Mouse (Mus musculus) lung, adult 2 months (tissue): Measurements from ENCODE around the gene Stat4. TPM values are rescaled to one million over a fixed set of nuclear protein-coding genes. Genes with fewer than 3 reads are reported as not detected.

Source experiments
- DNase-seq: peaks from one replicate; pipeline ENCODE4 v3.0.0; 2022
- H3K4me1 ChIP-seq: fragments of 200-500 bp; 2 replicates; pipeline ENCODE4 v1.6.1; 2011; ENCODE audit warnings: low read length; ENCODE audit not compliant: control insufficient read depth, insufficient read depth
- H3K4me3 ChIP-seq: fragments of 200-500 bp; replicated peaks from 2 replicates; pipeline ENCODE3; 2011; ENCODE audit warnings: low read depth, mild to moderate bottlenecking, control low read depth, low read length; ENCODE audit errors: extremely low read depth
- CTCF ChIP-seq: fragments of 200-500 bp; IDR thresholded peaks from 2 replicates; pipeline ENCODE4 v1.5.1; 2011; ENCODE audit warnings: mild to moderate bottlenecking, low read length, control low read depth; ENCODE audit not compliant: insufficient read depth
- POLR2A ChIP-seq: fragments of 200-500 bp; IDR thresholded peaks from 2 replicates; pipeline ENCODE4 v1.6.1; 2011; ENCODE audit warnings: low read depth, mild to moderate bottlenecking, control low read depth, low read length, borderline replicate concordance; ENCODE audit errors: extremely low read depth
- WGBS: fragments of 180-500 bp; shearing (Covaris S2); methylation state at CpG from one replicate; pipeline ENCODE4 v1.1.7; 2018; 5-methylcytosine and 5-hydroxymethylcytosine counted together
- polyA plus RNA-seq: library from polyadenylated mRNA; depleted of rRNA; stranded (reverse); fragments of >200 nt; gene quantifications from 2 replicates; pipeline ENCODE4 v1.2.3, GENCODE M21; 2012

The Stat4 gene
- polyA plus RNA-seq, 1 experiment = 1.1 TPM

DNA sequence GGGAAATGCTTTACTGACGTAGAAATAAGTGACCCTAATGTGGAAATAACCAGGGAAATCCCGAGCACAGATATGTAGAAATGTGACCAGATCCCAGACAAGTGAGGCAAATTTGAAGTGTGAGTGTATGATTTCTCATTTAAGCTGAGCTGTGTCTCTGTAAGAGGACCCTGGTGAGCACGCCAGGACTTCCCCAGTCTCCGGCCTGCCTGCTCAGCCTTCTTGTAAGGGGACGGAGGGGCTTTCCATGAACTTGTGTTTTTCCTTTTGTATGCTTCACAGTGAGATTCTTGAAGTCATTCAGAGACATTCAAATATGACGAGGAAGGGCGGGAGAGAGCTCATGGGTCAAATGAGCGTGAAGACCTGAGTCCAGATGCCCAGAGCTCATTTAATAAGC is 146.3 kb downstream of the Stat4 start:
- TF ChIP-seq CTCF (no peak), POLR2A (no peak)
- Histone ChIP-seq H3K4me3 (no peak overlapping the region), H3K4me1 (no peaks in the 10 kb centered on the region)
- DNase-seq = no peak
- 91% methylated on average over 8 of the region's 8 CpGs for WGBS

DNA sequence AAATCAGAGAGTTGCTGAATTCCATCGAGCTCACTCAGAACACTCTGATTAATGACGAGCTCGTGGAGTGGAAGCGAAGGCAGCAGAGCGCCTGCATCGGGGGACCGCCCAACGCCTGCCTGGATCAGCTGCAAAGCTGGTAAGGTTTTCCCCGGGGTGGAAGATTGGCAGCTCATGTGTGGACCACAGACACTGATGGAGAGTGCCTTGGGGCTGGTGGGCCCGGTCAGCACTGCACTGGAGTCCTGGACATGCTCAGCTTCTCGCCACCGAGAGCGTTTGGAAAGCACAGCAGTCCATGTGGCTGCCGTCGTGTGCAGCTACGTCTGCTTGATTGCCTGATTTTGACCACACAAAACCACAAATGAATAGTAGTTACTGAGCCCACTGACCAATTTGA is 150.3 kb downstream of the Stat4 start:
- DNase-seq = no peak
- no peaks in the 10 kb centered on the region for H3K4me1 ChIP-seq
- WGBS = 85% methylated on average over 16 of the region's 16 CpGs
- TF ChIP-seq CTCF (no peak), POLR2A (no peak)
- H3K4me3 ChIP-seq = no peak overlapping the region

DNA sequence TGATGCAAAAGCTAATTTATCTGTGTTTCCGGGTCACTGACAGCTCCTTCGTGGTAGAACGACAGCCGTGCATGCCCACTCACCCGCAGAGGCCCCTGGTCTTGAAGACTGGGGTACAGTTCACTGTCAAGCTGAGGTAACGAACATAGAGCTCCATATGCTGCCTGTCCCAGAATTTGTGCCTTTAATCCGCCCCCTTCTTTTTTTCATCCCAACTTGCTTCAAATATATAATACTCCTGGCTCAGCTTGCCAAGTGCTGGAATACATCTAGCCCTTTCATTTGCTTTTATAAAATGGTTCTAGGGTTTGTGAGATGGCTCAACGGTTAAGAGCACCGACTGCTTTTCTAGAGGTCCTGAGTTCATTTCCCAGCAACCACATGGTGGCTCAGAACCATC is 153.6 kb downstream of the Stat4 start:
- 80% methylated on average over 9 of the region's 9 CpGs for WGBS

DNA sequence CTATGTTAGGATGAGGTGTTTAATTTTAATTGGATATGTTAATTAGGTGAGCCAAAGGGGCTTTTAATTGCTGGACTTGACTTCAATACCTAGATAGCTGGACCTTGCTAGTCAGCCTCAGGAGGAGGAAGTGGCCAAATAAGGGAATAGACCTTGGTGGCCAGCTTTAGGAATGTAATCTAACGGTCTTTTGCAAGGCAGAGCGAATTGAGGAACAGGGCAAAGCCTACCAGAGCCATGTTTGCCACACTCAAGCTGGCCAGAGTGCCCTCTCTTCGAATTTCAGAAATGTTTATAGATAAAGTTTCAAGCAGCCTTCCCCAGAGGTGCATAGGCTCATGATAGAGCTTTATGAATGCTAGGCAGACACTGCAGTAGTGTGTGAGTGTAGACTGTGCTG is 154.5 kb downstream of the Stat4 start:
- Histone ChIP-seq H3K4me1 (no peaks in the 10 kb centered on the region), H3K4me3 (no peak overlapping the region)
- WGBS = 46% methylated on average over 3 of the region's 3 CpGs
- no peak for DNase-seq
- TF ChIP-seq POLR2A (no peak), CTCF (no peak)

More for the DNA sequence above, 153.6 kb downstream of the Stat4 start:
- H3K4me3 ChIP-seq = no peak overlapping the region
- no peaks in the 10 kb centered on the region for H3K4me1 ChIP-seq
- TF ChIP-seq CTCF (no peak), POLR2A (no peak)
- no peak for DNase-seq

DNA sequence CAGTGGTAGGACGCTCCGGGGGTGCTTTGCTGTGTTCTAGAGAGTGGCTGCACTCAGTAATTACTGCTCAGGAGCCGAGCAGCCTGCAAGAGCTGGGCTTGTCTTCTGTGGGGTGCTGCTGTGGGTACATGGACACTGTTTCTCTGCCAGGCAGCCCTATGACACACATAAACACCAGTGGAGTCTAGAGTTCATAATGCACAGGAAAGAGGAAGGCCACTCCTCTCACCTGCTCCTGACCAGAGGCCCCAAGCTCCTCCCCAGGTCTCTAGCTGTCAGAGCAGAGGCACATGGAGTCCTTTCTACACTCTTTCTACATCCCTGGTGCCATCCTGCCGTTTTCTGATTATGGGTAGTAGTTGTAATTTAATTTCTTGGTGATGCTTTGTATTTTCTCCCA is 155.2 kb downstream of the Stat4 start:
- no peak for TF ChIP-seq CTCF
- TF ChIP-seq POLR2A = no peak
- WGBS = 75% methylated on average over 4 of the region's 4 CpGs
- DNase-seq = no peak
- no peak overlapping the region for H3K4me3 ChIP-seq
- no peaks in the 10 kb centered on the region for H3K4me1 ChIP-seq

DNA sequence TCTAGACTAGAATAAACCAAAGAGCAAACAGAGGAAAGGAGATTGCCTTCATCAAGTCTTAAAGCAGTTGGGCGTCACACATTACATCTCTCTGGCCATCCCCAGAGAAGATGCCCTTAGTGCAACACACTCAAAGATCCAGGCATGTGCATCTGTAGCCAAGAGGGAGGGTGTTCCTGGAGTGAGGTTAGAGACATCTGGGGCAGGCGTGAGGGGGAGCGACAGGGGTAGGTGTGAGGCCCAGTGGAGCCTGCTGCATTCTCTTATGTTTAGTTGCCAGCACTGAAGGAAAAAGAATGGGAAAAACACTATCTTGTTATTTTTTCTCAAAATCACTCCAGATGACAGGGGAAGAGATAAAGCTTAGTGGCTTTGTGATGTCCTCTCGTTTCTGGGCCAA is 156.2 kb downstream of the Stat4 start:
- no peaks in the 10 kb centered on the region for H3K4me1 ChIP-seq
- 83% methylated on average over 4 of the region's 4 CpGs for WGBS
- H3K4me3 ChIP-seq = no peak overlapping the region
- TF ChIP-seq CTCF (no peak), POLR2A (no peak)
- DNase-seq = no peak

DNA sequence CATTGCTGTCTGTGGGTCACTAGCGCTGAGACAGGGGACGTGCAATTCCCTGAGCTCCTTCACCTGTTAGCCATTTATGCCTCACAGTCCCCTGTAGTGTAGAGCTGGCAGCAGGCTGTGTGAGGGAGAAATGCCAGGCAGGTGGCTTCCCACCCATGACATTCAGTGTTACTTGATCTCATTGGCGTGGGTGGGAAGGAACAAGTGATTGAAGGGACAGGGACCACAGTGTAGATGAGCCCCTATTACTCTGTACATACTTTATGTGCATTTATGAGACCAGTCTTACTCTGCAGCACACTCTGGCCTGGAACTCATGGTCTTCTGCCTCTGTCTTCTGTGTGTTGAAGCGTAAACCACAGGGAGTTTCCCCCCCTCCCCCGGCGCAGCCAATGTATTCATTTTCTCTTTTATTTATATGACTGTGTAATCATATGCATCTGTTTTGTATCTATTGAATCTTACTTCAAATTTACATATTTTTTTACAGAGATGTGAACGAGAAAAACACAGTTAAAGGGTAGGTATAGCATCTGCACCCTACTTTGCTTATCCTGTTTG is 156.7 kb downstream of the Stat4 start:
- Histone ChIP-seq H3K4me3 (no peak overlapping the region), H3K4me1 (no peaks in the 10 kb centered on the region)
- TF ChIP-seq CTCF = no peak
- no peak for TF ChIP-seq POLR2A
- no peak for DNase-seq
- WGBS = 87% methylated on average over 7 of the region's 7 CpGs

DNA sequence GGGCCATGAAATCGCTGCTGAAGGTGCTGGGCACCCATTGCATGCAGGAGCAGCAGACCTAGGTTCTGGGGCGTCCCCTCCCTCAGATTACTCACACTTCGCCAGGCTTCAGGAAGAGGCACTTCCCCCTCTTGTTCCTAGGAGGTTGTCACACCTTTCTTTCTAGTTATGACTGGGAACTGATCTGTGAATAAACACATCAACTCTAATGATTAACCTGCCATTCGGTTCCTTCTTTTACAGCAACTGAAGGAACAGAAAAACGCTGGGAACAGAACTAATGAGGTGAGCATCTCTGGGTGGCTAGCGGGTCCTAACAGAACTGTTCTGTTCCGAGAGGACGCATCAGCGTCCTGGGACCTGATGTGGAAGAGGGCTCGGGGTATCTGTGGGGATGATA is 158.0 kb downstream of the Stat4 start:
- no peak for DNase-seq
- TF ChIP-seq CTCF (no peak), POLR2A (no peak)
- 76% methylated on average over 10 of the region's 10 CpGs for WGBS
- H3K4me3 ChIP-seq = no peak overlapping the region
- no peaks in the 10 kb centered on the region for H3K4me1 ChIP-seq

DNA sequence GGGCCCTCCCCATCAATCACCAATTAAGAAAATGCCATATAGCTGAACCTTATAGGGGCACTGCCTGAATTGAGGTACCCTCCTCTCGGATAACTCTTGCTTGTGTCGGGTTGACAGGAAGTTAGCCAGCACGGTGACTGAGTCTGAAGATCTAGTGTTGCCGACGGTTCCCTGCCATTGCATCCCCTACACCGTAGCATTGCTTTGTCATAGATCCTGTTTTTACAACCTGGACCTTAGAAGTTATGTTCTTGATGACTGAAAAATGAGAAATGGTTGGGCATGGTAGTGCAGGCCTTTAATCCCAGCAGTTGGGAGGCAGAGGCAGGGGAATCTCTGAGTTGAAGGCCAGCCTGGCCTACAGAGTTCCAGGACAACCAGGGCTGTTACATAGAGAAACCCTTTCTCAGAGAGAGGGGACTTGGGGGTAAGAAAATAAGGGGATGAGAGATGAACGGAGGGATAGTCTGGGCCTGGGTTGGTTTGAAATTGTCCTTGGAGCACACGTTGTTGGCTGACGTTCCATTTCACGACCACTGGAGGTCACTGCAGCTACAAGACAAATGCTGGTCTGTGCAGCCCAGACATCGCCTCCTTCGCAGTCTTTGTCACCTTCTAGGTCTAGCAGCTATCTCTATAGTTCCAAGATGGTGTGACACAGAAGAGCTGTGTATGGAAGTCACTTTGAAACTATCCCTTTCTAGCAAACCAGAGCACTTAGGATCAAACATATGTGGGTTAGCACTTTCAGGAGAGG is 159.4 kb downstream of the Stat4 start:
- WGBS = 63% methylated on average over 12 of the region's 12 CpGs
- H3K4me3 ChIP-seq = no peak overlapping the region
- H3K4me1 ChIP-seq = no peaks in the 10 kb centered on the region
- no peak for DNase-seq
- TF ChIP-seq CTCF (peak; percentile 82), POLR2A (no peak)

DNA sequence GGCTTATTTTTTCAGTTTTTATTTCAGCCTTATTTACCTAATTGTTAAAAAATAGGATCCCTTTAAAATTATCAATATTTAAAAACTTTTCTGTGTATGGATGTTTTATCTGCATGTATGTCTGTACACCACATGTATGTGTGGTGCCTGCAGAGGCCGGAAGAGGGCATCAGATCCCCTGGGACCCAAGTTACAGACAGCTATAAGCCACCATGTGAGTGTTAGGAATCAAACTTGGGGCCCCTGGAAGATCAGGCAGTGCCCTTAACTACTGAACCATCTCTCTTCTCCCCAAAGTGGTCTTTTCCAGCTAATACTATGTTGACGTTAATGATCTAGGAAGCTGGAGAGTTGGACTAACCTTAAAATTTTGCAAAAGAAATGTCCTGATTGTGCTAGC is 160.5 kb downstream of the Stat4 start:
- DNase-seq = no peak
- Histone ChIP-seq H3K4me3 (no peak overlapping the region), H3K4me1 (no peaks in the 10 kb centered on the region)
- TF ChIP-seq CTCF (no peak), POLR2A (no peak)
- 85% methylated on average over 2 of the region's 2 CpGs for WGBS

DNA sequence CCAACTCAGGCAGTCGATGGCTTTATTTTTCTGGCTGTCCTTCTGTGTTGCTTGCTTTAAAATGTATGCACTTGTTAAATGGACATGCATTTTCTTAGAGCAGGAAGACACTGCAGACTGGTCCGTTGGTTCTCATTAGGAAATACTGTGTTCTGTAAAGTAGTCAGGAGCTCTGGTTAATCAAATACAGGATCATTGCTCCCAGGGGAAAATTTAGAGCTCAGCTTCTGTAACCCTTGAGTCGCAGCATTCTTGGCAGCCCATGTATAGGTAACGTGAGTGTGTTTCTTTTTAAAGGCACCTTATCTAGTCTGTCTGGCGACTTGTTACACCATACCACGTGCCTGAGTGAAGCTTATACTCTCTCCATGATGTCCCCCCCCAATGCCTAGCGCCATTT is 161.2 kb downstream of the Stat4 start:
- Histone ChIP-seq H3K4me3 (no peak overlapping the region), H3K4me1 (no peaks in the 10 kb centered on the region)
- 84% methylated on average over 7 of the region's 7 CpGs for WGBS
- TF ChIP-seq CTCF (no peak), POLR2A (no peak)
- DNase-seq = no peak

DNA sequence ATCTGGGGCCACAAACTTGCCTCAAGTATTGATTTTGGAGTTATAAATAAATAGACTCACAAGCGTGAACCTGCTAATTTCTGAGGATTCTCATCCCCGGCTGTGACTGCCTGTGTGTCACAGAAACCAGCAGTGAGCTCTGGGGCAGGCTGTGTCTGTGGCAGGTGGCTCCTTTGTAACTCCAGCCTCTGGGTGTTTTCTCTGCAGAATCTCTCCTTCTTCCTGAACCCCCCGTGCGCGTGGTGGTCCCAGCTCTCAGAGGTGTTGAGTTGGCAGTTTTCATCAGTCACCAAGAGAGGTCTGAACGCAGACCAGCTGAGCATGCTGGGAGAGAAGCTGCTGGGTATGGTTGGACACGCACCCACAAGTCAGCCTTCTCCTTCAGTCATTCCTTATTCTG is 161.7 kb downstream of the Stat4 start:
- no peak for DNase-seq
- no peaks in the 10 kb centered on the region for H3K4me1 ChIP-seq
- no peak overlapping the region for H3K4me3 ChIP-seq
- TF ChIP-seq CTCF (no peak), POLR2A (no peak)
- WGBS = 82% methylated on average over 7 of the region's 7 CpGs
